Comparison of ENCODE assay signal across 8 mouse cellular contexts in genomic region chr10:68137151-68137833, GRCm38 (mm10).
A peak's percentile ranks its signal among the peaks of the same experiment; 100 is the strongest.
DNase-seq lines count a peak whose midpoint lies in the region; ATAC-seq and TF ChIP-seq lines count a peak whose summit lies in the region.

No protein-coding gene starts in this region.

- 0 out of 2 replicates have a peak overlapping the region, but pooled peaks have one; percentile 45 for H3K9ac ChIP-seq in lung, embryonic 15.5 days
- no peak overlapping the region for H3K9ac ChIP-seq in embryonic facial prominence, embryonic 11.5 days (replicated peaks; ENCODE audit: low read length)
- no peak overlapping the region; the same call in 1 of the 2 replicates for H3K9ac ChIP-seq in limb, embryonic 12.5 days (replicated peaks)

- no peak for TF ChIP-seq CTCF in small intestine, adult 2 months (IDR thresholded peaks at IDR 0.05; ENCODE audit: extremely low read depth, insufficient read length, insufficient replicate concordance, low read depth, low read length)

- peaks cover 63% of the 10 kb centered on the region for H3K4me1 ChIP-seq in lung, embryonic 15.5 days
- H3K4me1 ChIP-seq in embryonic facial prominence, embryonic 11.5 days (ENCODE audit: control insufficient read depth, insufficient read depth, low read length): no peaks in the 10 kb centered on the region
- peaks cover 37% of the 10 kb centered on the region for H3K4me1 ChIP-seq in limb, embryonic 12.5 days (replicated peaks)
- peaks cover 6% of the 10 kb centered on the region; the same call in 1 of the 2 replicates for H3K4me1 ChIP-seq in small intestine, adult 2 months (ENCODE audit: control insufficient read depth, insufficient read depth, insufficient read length, low read length)

- H3K9me3 ChIP-seq in lung, embryonic 15.5 days: no peaks in the 10 kb centered on the region
- no peaks in the 10 kb centered on the region for H3K9me3 ChIP-seq in embryonic facial prominence, embryonic 11.5 days (replicated peaks; ENCODE audit: control insufficient read depth, low read length)
- no peaks in the 10 kb centered on the region for H3K9me3 ChIP-seq in limb, embryonic 12.5 days

- no peaks in the 10 kb centered on the region for H3K27me3 ChIP-seq in lung, embryonic 15.5 days
- H3K27me3 ChIP-seq in embryonic facial prominence, embryonic 11.5 days (ENCODE audit: control insufficient read depth, insufficient read depth, low read length): no peaks in the 10 kb centered on the region
- no peaks in the 10 kb centered on the region for H3K27me3 ChIP-seq in limb, embryonic 12.5 days
- H3K27me3 ChIP-seq in small intestine, adult 2 months (ENCODE audit: control insufficient read depth, insufficient read depth, low read length): no peaks in the 10 kb centered on the region

- no peak overlapping the region for H3K4me3 ChIP-seq in lung, embryonic 15.5 days
- no peak overlapping the region for H3K4me3 ChIP-seq in embryonic facial prominence, embryonic 11.5 days (ENCODE audit: low read depth, low read length)
- H3K4me3 ChIP-seq in limb, embryonic 12.5 days (replicated peaks): no peak overlapping the region
- H3K4me3 ChIP-seq in small intestine, adult 2 months (ENCODE audit: low read depth, low read length): no peak overlapping the region

- peak overlapping the region; percentile 59 for H3K4me2 ChIP-seq in lung, embryonic 15.5 days
- H3K4me2 ChIP-seq in embryonic facial prominence, embryonic 11.5 days (ENCODE audit: low read depth, low read length): no peak overlapping the region
- H3K4me2 ChIP-seq in limb, embryonic 12.5 days: peak overlapping the region; percentile 68

- no peak for ATAC-seq in lung, embryonic 15.5 days (ENCODE audit: borderline replicate concordance, extremely low read depth, low FRiP score, low TSS enrichment)
- ATAC-seq in embryonic facial prominence, embryonic 11.5 days (replicated peaks; ENCODE audit: insufficient number of reproducible peaks, low FRiP score, low TSS enrichment, low read depth): peak; percentile 37; the same call in 1 of the 2 replicates
- no peak for ATAC-seq in limb, embryonic 12.5 days (ENCODE audit: insufficient number of reproducible peaks, insufficient read depth, low FRiP score, low TSS enrichment, low read depth)

- WGBS in lung, embryonic 15.5 days: 65% methylated on average over 11 of the region's 11 CpGs
- WGBS in embryonic facial prominence, embryonic 11.5 days: 60% methylated on average over 11 of the region's 11 CpGs
- 68% methylated on average over 11 of the region's 11 CpGs for WGBS in limb, embryonic 12.5 days
- 62% methylated on average over 11 of the region's 11 CpGs for WGBS in small intestine, adult 2 months

- peak overlapping the region; percentile 93 for H3K27ac ChIP-seq in lung, embryonic 15.5 days
- H3K27ac ChIP-seq in embryonic facial prominence, embryonic 11.5 days (replicated peaks; ENCODE audit: low read depth, low read length): no peak overlapping the region
- H3K27ac ChIP-seq in limb, embryonic 12.5 days: peak overlapping the region; percentile 89
- H3K27ac ChIP-seq in small intestine, adult 2 months (ENCODE audit: insufficient read depth, low read depth, low read length): peak overlapping the region; percentile 78

- peaks cover 13% of the 10 kb centered on the region for H3K36me3 ChIP-seq in lung, embryonic 15.5 days
- H3K36me3 ChIP-seq in embryonic facial prominence, embryonic 11.5 days (replicated peaks; ENCODE audit: control insufficient read depth, insufficient read depth, low read depth, low read length): no peaks in the 10 kb centered on the region
- H3K36me3 ChIP-seq in limb, embryonic 12.5 days: peaks cover 23% of the 10 kb centered on the region
- peaks cover 13% of the 10 kb centered on the region for H3K36me3 ChIP-seq in small intestine, adult 2 months (ENCODE audit: control insufficient read depth, insufficient read depth, low read length)

- DNase-seq in lung, postnatal 14 days: no peak
- peak; percentile 32 for DNase-seq in embryonic facial prominence, embryonic 11.5 days (ENCODE audit: low spot score)
- no peak for DNase-seq in left cerebral cortex, adult 18-20 months (ENCODE audit: low spot score in 2 of 2)
- no peak for DNase-seq in urinary bladder, adult 2 months (ENCODE audit: low spot score)
- no peak for DNase-seq in T-cell, adult 2 months (ENCODE audit: low spot score)

- TF ChIP-seq POLR2A in small intestine, adult 2 months (IDR thresholded peaks at IDR 0.05; ENCODE audit: low read depth, low read length): no peak
